Mouse (Mus musculus): Measurements from ENCODE around the gene Cidec.

- no peak for TF ChIP-seq POLR2A (IDR thresholded peaks at IDR 0.05; ENCODE audit: insufficient read length, low read depth)
- no peak for TF ChIP-seq MAX (IDR thresholded peaks at IDR 0.05; ENCODE audit: low read depth)
- TF ChIP-seq CEBPB (IDR thresholded peaks at IDR 0.05; ENCODE audit: insufficient read depth, poor library complexity, severe bottlenecking): no peak
- no peak for TF ChIP-seq USF1 (IDR thresholded peaks at IDR 0.05; ENCODE audit: low read depth)
These were observed 43.0 kb downstream of the Cidec start for GRCm38 (mm10) chr6:113392387-113393071.

Data from myocyte (in vitro differentiated cells).